Mouse (Mus musculus): Measurements from ENCODE around the gene Gm5431.
"Not testable (repeated sequence)": the region's sequence is repeated elsewhere in the genome, so short reads cannot be mapped to it uniquely, and the experiment has no call there.

Gene Gm5431

DNA sequence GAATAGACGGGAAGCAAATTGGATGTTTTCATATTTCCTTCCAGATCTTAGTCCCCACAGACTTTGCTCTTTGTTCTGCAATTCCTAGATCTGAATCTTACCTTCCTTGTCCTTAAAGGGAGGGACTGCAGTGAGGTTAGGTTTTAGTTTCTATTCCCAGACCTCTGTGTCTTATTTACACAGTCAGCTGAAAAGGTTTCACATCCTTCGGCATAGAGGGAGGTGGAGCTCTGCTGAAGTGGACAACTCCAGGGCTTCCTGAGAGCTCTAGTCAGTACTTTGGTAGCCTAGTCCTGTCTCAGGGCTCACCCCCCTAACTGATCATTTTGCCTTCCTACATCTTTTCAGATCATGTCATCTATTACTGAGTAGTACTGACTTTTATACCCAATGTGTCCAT lies at the start of gene Gm5431:
Gm5431 (minus strand) TSS at position 194 of the 400 bp plus-strand sequence.
- no peak for DNase-seq

DNA sequence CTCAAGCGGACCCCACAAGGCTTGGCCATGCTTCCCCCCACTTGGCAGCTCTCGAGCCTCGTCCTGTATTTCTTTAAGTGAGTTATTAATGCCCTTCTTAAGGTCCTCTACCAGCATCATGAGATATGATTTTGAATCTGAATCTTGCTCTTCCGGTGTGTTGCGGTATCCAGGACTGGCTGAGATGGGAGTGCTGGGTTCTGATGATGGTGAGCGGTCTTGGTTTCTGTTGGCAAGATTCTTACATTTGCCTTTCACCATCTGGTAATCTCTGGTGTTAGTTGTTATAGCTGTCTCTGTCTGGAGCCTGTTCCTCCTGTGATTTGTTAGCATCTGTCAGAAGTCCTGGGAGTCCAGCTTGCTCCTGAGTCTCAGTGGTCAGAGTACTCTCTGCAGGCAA lies 44.1 kb upstream of the Gm5431 start, which contains the start of gene Psme2b:
Psme2b (minus strand) TSS at position 101 of the 400 bp plus-strand sequence.
- not testable (repeated sequence) for DNase-seq

DNA sequence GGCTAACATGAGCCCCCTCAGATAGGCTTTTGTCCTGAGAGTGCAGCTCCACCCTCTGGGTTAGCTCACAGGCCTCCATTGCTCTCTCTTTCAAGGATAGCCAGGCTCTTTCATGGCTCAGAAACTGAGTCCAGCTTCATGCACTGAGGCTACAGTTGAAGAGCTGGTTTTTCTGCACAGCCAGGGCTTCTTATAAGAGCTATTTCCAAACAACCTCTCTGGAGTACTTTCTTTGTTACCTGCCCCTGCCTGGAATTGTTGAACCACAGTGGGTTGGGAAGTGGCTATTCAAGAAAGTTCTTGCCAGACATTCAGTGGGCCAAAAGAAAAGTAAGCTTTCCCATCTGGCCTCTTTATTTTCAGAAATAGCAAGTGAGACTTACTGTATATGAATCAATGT lies 37.3 kb upstream of the Gm5431 start:
- DNase-seq, result not testable (repeated sequence)

DNA sequence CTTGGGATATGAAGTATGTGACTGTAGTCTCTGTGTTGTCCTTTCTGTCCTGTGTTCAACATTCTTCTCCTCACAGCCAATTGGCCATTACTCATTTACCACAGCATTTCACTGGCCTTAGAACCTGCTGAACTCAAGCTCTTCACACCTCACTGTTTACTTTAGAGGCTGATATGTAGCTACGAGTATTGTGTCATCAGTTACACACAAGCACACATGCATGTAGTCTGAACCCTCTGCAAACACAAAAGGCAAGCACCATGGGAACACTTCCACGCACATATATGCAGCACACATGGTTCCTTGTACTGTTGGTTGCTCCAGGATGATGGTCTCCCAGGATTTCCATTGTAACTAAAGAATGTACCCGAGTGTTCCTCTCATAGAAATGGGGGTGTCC lies 33.3 kb upstream of the Gm5431 start:
- DNase-seq, result not testable (repeated sequence)

DNA sequence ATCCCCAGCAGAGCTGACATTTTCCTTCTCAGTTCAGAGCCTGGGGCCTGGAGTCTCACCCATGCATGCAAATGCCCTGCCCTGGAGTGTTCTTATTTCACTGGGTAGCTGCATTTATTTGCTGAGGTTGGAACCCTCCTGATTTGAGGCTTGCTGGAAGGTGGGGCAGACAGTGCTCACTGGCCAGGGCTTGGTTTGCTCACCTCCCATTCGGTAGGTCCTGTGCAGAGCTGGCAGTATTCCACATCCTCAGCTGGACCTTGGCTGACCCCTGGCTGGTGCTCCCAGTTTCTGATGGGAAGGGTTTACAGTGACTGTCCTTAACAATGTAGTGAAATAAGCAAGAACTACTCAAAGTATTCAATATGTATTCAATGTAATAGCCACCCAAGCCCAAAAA lies 31.9 kb upstream of the Gm5431 start:
- not testable (repeated sequence) for DNase-seq

DNA sequence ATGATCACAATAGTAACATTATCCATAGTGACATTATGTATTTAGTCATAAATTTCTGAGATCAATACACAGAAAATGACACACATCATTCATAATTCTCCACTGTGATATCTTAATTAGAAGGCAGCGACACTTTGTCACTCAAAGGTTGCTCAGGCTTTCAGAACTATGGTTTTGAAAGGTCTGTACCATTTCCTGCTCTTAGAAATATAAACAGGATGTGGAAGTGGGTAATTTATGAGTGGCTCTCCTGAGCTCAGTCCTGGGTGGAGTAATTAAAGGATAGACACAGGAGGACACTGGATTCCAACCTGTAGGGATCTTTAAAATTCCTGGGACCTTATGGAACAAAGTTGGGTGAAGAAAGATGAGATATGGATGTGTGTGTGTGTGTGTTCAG lies 31.4 kb upstream of the Gm5431 start:
- not testable (repeated sequence) for DNase-seq

DNA sequence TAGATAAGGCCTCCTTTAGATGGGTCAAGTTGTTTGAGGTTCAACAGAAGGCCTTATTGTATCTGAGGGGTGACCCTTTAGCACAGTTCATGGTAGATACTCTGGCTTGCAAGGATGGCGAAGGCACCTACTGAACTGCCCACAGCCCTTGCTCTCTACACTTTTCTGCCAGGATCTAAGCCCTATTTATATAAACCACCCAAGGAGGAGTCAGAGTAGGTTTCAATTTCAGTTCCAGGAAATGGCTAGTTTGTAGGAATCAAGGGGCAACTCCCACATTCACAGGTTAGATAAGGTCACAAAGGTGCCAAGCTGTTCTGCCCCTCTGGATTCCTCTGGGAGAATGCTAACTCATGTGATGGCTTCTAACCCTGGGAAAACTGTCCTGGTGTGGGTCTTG lies 26.1 kb upstream of the Gm5431 start:
- not testable (repeated sequence) for DNase-seq

DNA sequence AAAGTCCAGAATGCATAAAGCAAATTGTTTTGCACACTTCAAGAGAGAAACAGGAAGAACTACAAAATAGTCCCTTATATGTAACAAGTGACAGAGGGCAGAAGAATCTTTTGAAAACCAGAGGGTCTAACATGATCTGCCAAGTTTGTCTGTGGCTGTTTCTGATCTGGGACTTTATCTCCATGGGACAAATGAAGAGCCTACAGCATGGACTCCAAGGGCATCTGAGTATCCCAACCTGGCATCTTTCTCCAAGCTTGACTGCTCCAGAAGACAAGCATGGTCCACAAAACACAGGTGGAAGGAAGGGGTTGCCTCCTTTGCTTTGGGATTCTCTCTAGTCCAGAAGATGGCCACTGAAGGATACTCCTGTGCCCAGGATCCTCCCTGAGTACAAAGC lies 24.4 kb upstream of the Gm5431 start:
- not testable (repeated sequence) for DNase-seq

DNA sequence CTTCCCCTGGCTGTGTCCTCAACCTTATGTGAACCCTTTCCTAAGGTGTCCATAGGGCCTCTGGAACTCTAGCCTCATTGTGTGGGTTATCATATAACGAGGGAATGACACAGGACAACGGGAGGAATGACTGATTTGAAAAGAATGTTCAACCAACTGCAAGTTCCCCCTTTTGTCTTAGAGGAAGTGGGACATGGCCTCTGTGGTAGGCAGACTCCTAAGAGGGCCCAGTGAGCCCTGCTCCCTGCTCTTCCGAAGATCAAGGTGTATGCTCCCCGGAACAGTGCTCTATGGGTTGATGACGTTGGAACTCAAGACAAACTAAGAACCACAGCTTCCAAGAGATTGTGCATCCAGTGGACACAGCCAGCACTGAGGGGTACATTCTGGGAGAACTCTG lies 21.8 kb upstream of the Gm5431 start:
- DNase-seq, result not testable (repeated sequence)

DNA sequence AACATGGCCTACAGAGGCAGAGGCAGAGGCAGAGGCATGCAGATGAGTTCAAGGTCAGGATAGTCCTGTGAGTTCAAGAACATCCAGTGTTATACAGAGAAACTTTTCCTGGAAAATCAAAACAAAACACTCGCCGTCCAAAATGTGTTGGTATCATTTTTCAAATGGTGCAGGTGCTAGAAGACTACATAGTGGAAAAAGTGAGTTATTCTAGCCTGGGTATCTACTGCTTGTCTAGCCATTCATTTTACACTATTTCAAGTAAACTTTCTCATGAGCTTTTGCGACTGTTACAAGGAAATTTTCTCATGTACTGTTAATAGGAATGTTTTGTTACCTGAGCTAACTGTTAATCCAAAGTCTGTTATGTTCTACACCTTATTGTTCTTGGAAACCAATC lies 16.4 kb upstream of the Gm5431 start:
- no peak for DNase-seq

DNA sequence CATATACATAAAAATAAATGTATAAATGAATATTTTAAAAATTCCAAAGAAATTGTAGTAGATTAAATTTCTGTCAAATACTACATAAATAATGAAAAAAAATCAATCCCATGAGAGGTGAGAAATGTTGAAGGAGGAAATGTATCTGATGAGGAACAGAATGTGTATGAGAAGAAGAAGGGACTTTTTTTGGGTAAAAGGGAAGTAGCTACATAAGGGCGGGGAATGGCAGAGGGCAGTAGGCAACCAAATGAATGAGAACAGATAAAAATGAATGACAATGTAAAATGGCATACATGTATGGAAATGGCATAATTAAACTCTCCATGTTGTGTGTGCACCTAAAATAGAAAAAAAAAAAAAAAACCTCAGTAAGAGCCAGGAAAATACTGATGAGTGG lies 11.6 kb upstream of the Gm5431 start:
- DNase-seq, result no peak

DNA sequence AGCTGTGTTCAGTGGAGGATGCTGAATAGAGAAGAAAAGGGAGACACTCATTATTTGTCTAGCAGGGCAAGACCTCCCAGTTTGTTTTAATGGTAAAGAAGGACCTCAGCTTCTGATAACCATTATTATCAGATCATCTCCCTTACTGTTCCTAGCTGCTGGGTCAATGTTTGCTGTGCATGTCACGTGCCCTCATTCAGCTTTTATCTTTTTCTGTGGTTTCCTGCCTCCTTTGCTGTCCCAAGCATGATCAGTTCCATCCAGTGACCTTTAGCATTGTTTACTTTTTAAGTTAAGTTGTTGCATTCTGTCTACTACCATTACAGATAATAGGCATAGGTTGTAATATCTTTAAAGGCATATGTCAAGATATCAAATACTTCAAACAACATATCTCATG lies 6.4 kb upstream of the Gm5431 start:
- no peak for DNase-seq

DNA sequence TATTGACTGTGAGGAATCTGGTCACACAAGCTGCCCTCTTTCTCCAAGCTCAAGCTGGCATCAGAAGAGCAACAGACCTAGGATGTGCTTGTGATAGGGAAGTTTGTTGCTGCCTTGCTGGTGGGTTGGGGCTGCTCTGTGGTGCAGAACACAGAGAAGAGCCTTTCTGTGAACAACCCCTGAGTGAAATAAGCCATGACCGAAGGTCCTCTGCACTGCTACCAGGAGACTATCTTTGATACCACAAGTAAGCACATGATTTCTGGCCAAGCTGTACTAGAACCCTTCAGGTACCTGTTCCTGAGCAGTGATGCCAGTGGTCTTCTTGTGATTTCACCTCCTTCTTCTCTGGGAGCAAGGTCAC lies 465 bp downstream of the Gm5431 start:
- not testable (repeated sequence) for DNase-seq

DNA sequence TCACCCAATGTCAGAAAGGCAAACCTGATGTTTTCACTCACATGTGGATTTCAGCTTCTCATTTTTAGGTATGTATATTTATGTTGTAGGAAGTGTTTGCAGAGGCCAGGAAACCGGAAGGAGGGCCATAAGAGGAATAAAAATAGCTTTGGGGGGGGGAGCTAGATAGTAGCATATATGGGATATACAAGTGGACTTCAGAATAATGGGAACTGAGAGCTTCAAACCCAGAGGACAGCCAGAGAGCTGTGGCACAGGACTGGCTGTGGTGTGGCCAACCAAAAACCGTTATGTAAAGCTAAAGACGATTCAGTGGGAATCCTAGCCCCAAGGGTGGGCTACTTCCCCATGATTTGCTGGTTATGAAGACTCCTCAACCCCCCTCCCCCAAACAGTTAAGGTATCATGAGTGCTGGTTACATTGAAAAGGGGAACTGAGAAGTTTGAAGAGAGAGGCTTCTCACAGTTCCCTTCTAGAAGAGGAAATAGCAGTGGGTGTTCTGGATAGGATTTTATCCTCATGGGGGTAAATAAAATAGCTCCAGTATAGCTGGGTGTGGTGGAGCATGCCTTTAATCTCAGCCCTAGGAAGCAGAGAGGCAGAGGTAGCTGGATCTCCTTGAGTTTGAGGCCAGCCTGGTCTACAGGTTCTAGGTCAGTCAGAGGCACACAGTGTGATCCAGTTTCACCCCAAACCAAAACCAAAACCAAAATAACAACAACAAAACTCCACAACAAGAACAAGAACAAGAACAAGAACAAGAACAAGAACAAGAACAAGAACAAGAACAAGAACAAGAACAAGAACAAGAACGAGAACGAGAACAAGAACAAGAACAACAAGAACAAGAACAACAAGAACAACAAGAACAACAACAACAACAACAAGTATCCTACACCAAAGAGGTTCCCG lies 1.1 kb downstream of the Gm5431 start:
- not testable (repeated sequence) for DNase-seq

DNA sequence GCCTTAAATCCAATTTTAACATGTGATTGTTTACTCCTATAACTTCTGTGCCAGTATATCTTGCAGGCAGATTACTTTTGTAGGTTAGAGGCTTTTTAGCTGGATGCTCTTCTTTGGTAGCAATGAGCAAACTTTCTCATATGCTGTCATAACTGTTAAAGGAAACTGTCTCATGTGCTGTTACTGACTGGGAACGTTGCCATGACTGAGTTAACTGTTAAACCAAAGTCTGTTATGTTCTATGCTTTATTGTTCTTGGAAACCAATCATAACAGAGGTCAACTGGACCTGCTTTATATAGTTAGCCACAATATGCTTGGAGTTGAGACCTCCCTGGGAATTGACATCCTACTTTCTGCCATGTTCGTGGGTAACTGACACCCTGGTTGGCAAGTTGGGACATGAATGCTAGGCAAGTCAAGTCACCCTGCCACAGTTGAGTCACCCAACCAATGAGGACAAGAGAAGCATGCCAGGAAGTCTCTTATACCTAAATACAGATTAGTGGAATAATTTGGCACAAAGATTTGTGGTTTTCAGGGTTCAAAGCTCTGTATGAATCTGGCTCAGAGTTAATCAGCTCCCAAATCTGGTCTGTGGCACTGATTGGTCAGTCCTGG lies 3.1 kb downstream of the Gm5431 start:
- no peak for DNase-seq

DNA sequence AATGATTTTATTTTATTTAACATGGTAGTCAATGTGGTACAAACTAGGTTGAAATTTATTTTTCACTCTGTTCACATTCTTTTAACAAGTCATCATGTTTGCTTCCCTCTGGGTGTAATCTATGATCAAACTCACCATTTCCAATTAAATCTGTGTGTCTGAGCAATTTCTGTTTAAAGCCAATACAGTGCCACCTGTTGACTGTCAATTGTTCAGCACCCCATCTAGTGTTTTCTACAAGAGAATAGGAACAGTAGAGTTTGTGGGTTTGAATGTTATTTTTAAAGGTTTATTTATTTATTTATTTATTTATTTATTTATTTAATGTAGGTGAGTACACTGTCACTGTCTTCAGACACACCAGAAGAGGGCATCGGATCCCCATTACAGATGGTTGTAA lies 25.3 kb downstream of the Gm5431 start:
- no peak for DNase-seq

DNA sequence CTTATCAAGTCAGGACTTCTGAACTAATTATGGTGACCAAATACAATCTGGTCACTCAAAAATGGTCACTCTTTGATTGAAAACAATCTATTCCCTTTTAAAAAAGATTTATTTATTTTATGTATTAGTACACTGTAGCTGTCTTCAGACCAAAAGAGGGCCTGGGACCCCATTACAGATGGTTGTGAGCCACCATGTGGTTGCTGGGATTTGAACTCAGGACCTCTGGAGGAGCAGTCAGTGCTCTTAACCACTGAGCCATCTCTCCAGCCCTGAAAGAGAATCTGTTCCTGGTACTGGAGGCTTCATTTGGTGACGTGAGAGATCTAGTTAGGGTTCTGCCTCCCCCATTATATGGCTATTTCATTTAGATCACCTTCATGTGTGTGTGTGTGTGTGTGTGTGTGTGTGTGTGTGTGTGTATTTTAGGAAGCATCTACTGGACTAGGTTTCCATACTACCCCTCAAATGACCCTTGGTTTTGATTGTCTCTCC lies 26.6 kb downstream of the Gm5431 start:
- DNase-seq, result not testable (repeated sequence)

DNA sequence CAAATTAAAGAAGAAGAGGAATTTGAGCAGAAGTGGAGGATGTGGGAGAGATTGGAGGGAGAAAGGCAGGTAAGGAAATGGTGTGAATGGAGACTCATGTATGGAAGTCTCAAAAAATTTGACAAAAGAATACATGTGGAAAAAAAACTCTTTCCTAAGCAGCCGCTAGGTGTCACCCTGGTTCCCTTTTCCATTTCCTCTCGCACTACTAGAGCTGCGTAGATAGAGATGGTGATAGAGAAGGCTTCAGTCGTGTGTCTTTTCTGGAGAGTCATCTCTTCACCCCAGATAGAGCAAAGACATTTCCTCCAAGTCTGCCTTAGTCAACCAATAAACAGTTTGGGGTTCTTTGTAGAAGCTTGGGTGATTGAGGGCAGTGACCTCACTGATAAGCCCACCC lies 27.5 kb downstream of the Gm5431 start:
- peak; percentile 51 for DNase-seq

DNA sequence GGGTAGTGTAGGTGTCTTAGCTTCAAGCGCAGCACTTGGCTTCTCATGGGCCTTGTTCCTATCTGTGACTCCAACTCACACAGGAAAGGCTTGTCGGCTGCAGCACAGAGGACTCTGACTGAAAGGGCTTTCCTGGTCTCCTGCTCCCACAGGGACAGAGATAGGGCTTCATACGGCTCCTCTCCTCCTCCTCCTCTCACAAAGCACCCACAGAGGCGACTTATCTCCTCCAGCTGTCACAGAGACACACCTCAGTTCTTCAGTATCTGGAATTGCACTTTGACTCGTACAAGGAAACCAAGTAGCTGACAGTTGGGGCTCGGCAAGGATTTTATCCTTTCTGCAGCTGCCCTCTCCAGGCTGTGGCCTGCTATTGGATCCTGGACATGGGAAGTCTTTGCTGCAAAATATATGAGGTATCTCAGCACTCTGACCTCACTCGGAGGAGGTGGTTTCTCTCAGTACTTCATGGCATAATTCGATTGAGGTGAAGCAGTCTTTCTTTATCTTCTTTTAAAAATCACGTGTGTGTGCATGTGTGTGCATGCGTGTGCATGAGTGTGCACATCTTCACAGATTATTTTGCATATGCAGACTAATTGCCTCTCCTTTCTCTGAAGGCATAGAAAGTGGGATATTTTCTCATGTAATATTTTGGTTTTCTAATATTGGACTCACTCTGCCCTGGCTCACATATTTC lies 28.3 kb downstream of the Gm5431 start:
- no peak for DNase-seq

DNA sequence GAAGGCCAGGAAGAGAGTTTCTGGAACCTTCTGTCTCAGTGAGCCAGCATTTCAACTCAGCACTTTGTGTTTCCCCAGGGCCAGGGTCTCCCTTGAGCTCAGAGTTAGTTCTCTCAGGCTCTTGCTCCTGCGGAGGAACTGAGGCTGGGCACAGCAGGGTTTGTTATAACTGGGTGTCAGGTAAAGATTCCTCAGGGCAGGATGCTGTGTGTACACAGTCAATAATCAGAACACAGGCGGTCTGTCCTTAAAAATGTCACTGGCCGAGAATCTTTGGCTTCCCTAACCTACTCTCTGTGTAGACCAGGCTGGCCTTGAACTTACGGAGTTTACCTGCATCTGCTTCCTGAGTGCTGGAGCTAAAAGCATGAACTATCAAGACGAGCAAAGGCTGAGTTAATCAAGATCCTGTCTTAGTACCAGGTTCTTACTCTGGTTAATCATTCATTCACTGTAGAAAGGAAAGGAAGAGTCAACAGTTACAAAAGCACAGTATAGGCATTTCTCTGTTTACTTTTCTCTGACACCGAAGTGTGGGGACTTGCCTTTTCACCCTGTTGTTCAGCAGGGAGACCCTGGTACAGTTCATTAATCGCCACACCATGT lies 29.2 kb downstream of the Gm5431 start:
- DNase-seq, result peak in 1 of 2 experiments; percentile 29

DNA sequence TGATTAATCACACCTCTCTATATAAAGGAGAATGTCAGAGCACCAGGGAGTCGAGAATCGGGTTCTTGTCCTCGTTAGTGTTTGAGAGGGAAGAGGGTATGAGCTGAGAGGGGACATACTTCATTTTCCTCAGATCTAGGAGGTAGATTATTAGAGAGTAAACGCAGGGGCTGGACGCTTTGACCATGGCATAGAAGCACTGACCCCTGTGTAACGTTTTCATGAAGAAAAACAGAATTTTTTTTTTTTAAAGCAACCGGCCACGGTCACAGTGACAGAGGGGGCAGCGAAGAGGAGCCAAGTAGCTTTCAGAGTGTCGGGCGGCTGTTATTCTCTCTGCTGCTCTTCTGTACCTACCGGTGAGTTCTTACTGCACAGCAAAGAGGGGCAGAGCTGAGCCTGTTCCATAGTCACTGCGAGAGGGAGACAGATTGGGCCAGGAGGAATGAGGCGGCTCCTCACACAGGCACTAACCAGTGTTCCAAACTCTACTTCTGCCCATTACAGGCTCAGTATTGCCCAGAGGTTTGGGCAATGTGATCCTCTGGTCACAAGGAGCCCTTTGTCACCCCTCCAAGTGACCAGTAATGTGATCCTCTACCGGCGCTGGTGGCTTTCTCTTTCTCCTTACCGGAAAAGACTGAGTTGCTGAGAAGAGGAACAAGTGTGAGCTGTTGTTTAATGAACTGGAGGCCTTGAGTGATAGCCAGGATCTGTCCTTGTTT lies 30.0 kb downstream of the Gm5431 start:
- DNase-seq, result peak; percentile 51

DNA sequence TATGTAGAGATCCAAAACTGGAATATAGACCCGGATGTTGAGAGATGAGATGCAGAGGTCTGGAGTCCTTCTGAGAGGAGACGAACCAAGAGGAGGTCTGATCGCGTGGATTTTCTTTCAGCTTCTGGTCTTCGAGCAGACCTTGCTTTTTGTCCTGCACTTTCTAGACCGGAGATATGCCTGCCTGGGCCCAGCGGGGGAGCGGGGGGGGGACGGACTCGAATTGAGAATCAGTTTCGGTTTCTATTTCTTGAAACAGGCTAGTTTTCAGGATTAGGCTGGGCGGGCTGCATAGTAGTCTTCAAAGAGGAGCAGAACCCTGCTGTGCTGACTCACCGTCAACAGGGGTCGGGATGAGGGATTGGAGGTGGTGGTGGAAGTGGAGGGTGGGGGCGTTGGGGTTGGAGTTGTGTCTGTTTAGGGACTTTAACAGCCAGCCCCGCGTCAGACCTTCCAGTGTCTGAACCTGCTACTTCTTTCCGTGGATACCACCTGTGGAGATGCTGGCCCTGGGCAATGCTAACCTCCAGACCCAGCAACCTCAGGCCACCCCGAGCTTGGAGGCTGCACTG lies 30.7 kb downstream of the Gm5431 start, which contains the start of gene Irgm1:
Irgm1 (minus strand) TSS at position 483 of the 572 bp plus-strand sequence.
- peak; percentile 72 to 77 for DNase-seq
